Mouse (Mus musculus) cerebellum, adult 18-20 months (tissue): ENCODE data around the gene Tsn.
A peak's percentile ranks its signal among the peaks of the same experiment; 100 is the strongest.

ENCODE experiments used
- DNase-seq, 2 experiments: peaks; one replicate each; pipeline ENCODE4 v3.0.0; 2021

Gene Tsn

DNA sequence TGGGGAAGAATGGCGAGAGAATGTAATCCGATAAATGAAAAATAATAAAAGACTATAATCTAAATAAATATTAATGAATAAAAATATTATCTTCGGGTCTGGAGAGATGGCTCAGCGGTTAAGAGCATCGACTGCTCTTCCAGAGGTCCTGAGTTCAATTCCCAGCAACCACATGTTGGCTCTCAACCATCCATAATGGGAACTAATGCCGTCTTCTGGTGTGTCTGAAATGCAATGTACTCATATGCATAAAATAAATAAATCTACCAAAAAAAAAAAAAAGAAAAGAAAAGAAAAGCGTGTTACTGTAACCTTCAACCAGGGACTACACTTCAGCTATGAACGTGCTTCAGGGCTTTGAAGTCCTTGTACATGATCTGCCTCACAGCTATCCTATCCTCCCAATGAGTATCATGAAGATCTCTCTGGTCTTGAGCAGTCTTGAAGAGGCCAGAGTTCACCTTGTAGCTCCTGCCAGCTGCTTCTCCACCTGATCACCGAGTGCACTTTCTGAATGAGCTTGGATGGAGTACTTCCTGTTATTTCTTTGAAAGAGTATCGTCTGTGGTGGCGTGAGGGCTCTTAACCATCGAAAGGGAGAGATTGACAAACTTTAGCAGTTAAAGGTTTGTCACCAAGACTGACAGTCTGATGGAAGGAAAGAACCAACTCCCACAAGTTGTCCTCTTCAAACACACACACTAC is at the start of gene Tsn:
Tsn (minus strand) TSS at position 118 of the 705 bp plus-strand sequence.
- DNase-seq: peak in 1 of 2 experiments; percentile 9

DNA sequence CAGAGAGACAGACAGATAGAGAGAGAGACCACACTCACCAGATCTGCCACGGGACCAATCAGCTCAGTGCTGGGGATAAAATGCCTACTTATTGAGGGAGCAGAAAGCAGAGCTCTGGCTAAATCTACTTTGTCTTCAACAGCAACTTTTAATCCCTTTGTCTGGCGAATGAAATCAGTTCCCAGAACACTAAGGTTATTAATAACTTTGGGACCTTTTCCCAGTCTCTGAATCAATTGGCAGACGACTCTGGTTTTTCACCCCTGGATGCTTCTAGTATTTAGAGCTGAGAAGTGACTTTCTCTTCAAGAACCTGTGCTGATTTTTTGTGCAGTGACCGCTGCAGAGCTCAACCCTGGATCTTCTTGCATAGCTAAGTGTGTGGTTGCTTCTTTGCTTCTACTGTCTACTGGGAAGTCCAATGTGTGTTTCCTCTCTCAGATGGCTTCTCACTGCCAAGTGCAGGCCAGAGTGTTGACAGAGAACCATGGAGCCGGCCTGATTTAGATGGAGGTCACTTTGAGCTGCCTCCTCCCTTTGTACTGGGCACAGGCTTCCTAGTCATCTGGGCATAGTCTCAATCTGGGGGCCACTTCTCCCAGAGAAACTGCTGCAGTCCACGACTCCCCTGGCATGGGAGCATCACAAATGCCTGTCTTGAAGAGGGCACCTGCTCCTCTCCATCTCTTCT is 47.7 kb upstream of the Tsn start:
- peak; percentile 3 to 6 for DNase-seq

DNA sequence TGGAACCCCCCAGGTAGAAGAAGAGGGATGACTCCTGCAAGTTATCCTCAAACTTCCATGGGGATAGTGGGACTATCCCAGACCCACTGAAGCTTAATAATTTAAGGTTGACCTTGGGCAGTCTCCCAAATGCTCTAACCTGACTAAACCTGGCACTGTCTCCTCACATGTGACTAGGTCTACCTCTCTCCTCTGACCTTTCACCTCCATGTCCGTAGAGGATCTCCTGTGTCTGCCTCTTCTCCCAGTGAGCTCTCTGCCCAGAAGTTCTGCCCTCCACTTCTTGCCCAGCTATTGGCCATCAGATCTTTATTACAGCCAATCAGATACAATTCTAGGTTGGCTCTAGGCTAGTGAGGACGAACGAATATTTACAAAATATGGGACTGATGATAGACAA is 38.4 kb upstream of the Tsn start:
- DNase-seq: no peak

DNA sequence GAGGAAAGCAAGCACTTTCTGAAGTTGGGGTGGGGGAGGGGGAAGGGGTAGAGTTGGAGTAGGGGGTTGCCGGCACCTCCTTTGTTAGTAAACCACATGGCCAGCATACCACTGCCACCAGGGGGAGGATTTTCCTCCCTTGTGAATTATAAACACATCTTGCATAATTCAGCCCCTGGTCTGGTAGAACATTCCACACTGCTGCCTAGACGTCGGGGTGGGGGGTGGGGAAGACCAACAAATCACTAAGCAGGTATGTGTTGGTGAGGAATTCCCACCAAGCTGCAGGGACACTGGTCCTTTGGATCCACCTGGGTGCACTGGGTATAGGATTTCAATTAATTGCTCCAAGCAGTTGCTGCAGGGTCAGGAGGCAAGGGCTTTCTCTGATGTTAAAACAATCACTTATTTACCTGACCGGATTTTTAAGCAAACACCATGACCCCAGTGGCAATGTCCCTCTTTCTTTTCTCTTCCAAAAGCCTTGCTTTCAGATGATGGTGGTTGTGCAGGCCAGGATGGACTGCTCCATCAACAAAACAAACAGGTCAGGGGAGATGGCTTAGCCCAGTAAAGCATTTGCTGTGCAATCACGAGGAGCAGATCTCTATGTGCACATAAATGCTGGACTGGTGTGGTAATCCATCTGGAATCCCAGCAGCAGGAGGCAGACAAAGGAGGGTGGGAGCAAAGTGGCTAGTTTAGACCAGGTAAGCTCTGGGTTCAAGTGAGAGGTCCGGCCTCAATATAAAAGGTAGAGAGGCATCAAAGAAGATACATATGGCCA is 32.3 kb upstream of the Tsn start:
- DNase-seq: no peak

DNA sequence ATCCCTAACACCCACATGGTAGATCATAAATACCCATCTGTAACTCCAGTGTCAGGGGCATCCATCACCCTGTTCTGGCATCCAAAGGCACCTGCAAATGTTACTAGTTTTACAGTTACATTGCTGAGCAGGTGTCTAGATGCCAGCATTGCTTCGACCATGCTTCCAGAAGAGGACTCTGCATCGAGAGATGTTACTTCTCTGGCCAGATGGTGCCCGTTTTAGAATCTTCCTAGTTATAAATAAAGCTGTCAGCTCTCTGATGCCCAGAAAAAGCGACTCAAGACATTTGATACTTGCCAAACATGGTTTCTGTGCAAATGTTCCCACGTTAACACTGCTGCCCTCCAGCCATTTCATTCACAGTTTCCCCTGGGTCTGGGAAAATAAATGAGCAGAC is 26.4 kb upstream of the Tsn start:
- no peak for DNase-seq

DNA sequence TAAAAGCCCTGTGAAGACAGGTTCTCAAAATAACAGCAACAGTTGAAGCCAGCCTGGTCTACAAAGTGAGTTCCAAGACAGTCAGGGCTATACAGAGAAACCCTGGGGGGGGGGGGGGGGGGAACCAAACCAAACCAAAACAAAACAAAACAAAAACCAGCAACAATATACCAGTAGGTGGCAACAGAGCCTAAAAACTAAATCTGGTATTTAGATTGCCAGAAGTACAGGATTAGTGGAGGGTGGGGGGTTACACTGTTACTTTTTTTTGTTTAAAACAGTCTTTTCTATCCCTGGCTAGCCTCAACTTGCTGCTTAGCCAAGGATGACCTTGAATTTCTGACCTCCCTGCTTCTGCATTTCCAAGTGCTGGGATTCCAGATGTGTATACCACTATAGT is 24.3 kb upstream of the Tsn start:
- no peak for DNase-seq

DNA sequence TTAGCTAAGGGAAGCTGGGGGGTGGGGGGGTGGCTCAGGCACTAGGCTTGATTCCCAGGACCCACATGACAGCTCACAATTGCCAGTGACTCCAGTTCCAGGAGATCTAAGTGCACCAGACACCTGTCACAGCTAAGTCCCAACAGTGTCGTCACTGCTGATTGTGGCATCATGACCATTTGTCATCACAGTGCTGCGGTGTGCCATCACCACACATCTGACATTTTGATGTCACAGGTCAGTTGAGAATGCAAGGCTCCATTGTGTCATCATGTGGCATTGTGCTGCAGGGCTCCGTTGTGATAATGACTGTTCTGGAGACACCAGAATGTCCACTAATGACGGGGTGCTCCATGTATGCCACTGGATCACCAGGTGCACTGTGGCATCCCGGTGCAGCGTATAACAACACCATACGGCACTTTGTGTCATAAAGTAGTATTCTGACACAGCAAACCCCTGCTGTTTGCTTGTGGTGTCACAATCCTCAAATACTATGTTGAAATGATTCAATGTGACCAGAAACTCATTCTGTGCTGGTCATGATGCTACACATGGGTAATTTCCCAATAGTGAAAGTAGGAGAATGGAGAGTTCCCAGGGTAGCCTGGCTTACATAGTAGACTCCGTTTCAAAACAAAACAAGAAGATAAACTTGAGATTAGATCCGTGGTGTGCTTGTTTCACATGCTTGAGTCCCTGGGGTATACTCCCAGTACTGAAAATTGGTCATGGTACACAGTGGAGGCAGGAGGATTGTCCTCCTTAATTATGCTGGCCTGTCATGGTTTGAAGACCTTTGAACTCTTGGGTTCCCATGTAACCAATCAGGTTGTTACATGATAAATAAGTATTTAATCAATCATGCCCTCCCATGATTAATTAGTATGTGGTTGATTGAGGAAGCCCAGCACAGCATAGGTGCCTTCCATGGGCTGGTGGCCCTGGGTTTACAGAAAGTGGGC is 23.5 kb upstream of the Tsn start:
- no peak for DNase-seq

DNA sequence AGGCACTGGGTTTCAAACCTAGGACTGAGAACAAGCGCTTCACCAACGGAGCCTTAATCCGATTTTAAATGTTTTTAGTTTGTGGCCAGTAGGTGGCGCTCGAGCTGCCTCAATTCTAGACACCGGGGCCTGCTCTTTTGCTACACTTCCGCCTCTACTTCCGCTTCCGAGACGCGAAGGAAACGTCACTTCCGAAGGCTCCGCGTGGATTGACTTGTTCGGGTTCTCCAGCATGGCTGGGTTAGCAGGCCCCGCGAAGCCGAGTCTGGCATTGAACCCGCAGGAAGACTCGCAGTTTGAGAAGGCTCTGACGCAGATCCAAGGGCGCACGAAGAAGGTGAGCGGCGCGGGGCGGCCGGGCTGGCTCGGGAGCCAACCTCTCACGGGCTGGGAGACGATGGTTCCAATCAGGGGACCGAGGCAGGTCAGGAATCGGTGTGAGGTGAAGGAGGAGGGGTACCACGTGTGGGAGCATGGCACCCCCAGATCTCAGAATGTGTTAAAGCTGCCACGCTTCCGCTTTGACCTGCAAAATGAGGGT is 10.2 kb upstream of the Tsn start, which contains the start of gene Nifk:
Nifk (plus strand) TSS at position 179 of the 541 bp plus-strand sequence.
- DNase-seq: peak; percentile 94 to 96

DNA sequence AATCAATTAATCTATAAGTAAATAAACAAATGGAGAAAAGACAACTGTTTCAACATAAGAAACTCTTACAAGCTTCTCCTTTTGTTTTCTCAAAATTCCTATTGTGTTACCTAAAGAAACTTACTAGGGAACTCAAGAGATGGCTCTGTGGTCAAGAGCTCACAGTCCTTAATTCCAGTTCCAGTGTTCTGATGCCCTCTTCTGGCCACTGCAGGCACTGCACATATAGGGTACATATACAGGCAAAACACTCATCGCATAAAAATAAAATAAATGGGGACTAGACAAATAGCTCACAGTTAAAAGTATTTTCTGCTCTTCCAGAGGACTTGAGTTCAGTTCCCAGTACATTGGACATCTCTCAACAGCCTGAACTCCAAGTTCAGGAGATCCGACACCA is 9.2 kb upstream of the Tsn start:
- DNase-seq: peak; percentile 12 to 35

DNA sequence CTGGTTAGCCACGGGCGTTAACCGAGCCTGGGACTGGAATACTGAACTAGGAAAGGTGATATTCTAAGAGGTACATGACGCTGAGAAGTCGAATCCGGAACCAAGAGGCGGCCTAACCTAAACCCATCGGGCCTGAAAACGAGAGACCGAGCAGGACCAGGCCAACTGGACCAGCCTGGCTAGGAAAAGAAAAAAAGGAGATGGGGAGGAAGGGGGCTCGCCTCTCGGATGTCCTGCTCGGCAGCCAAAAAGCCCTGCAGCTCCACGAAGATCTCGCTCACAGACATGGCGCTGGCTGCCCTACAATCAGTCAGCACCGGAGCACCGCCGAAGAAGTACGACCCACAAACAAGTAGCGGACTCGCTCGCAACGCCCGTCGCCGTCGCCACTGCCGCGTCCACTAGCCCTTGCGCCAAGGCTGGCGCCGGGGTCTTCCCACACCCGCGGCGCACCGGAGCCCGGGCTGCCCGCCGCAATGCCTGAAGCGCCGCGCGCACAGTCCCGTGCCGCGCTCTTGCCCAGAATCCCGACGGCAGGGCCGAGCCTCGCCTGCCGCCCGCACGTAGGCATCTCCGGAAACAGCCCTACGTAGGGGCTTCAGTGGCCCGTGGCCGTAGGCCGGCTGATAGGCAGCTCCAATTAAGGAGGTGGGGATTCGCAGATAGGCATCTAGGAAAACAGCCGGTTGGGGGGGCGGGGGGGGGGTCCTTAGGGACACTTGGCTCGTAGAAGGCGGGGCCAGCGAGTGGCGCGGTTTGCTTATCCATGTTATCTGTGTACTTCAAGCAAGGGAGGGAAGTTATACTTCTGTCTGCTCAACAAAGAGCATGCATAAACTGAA is 538 bp downstream of the Tsn start:
- DNase-seq: peak; percentile 79 to 93

DNA sequence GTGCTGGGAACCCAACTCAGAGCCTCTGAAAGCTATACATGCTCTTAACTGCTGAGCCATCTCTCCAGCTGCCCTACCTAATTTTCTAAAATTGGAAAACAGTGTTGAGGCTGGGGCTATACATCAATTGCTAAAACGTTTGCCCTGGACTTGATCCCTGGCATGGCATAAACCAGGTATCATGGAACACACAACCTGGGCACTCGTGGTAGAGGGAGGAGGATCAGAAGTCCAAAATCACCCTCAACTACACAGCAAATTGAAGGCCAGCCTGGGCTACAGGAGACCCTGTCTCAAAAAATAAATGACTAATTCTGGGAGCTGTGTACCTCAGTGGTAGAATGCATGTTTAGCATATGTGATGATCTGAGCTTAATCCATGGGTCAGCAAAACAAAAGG is 13.8 kb downstream of the Tsn start:
- no peak for DNase-seq

DNA sequence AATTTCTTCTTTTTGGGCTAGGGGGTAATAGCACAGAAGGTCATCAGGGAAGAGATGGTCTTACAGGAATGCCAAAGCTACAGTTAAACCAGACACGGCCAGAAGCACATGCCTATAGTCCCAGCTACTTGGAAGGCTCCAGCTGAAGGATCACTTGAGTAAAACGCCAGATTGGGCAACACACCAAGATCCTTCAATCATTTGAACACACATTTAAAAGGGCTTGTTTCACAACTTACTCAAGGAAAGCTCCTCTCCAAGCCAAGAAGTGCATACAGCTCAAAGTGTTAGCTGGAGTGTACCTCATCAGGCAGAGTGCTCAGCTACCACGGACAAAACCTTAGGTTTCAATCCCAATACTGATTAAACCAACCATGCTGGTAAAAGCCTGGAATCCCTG is 14.9 kb downstream of the Tsn start:
- DNase-seq: no peak

DNA sequence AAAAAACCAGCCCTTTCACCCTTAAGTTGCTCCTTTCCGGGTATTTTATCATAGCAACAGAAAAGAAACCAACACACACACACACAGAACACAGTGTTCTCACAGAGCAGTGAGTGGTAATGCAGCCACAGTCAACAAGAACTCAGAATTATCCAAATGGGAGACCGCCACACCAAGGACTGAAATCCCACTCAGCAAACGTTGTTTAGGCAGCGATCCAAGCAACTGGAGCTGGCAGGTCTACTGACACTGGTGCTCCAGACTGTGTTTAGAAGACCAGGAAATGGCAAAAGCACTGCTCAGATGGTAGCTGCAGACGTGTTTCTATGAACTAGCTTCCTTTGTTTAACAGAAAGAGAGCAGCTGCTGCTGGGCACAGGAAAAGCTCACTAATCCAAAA is 16.7 kb downstream of the Tsn start:
- DNase-seq: no peak

DNA sequence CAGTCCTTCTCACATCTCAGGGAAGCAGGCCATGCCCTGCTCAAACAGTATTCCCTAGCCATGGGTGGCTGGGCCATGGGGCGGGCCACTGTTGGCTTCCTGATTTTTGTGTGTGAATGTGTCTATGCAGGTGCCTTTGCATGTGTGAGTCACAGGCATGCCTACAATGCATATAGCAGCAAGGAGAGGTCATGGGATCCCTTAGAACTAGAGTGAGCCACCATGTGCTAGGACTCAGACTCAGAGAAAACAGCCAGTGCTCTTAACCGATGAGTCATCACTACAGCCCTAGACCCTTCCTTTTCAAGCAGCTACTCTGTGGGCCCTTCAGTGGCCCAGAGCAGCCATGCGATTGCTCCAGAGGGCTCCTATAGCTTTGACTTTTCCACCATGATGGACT is 17.3 kb downstream of the Tsn start:
- no peak for DNase-seq

DNA sequence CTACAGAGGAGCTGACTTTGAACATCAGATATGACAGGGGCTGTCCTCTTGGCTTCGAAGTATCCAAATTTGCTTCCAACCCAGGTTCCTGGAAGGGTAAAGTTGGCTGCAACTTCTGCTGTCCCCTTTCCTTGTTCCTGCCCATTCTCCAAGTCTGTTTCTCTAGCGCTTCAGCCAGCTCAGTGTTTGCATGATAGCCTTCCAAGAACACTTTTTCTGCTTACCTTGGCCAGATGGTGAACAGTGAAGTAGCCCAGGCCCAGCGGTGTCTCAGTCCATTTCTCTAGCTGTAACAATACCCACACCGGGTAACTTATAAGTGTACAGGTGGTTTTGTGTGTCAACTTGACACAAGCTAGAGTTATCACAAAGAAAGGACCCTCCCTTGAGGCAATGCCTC is 19.2 kb downstream of the Tsn start:
- no peak for DNase-seq

DNA sequence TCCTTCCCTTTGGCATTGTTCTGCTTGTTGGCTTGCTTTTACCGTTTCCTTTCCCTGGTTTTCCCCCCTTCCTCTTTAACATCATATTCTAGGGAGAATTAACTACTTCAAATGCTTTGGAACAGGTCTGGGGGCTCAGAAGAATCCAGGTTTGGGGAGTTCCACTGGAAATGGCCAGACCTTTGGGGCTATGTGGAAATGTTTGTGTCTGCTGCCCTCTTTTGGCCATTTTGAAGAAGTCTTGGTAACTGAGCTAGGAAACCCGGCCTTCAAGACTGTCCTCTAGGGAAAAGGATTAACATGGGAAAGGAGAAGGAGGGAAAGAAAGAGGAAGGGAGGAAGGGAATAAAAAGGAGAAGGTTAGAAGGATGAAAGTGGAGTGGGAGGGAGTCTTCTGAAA is 36.4 kb downstream of the Tsn start:
- no peak for DNase-seq

DNA sequence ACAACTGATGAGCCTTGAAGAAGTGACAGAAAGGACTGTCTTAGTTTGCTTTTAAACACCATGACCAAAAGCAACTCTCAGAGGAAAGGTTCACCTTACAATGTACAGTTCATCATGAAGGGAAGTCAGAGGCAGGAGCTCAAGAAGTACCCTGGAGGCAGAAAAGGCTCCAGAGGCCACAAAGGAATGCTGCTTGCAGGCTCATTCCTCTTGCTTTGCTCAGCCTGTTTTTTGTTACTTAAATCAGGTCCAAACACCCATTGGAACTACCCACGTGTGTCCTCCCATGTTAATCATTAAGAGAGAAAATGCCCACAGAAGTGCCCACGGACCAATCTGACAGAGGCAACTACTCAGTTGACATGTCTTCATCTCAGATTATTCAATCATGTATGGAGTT is 59.6 kb downstream of the Tsn start:
- no peak for DNase-seq
